Mouse (Mus musculus) bone marrow macrophage, adult 2 months (primary cell): ENCODE data around the gene Eci1.

ENCODE experiments used
- CTCF ChIP-seq: IDR thresholded peaks from 2 replicates; pipeline ENCODE4 v1.5.1; 2012; ENCODE audit warnings: low read depth, mild to moderate bottlenecking, low read length, moderate library complexity
- POLR2A ChIP-seq: IDR thresholded peaks from 2 replicates; pipeline ENCODE4 v1.6.1; 2012; ENCODE audit warnings: mild to moderate bottlenecking, low read depth, low read length, borderline replicate concordance

- TF ChIP-seq CTCF (peak; percentile 35), POLR2A (no peak)
These were observed 52.4 kb downstream of the Eci1 start, which contains the start of gene Mlst8 for GRCm38 (mm10) chr17:24478663-24479380.
